Mouse (Mus musculus): ENCODE measurements around the gene Efhb.

Efhb gene

DNA sequence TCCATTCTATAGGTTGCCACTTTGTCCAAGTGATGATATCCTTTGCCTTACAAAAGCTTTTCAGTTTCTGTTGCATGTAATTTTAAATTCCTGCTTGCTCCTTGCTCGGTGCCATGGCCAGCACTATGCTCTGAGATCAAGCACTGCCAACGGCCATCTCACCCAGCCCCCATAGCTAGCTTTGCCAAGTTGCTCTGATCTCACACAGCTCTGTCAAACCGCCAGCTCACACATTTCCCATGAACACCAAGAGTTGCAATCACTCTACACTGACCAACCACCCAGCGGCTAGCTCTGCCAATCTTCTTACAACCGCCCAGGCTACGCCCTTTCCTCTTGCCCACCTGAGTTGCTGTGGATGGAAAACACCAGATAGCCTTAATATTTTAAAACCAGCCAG lies 99.0 kb downstream of the Efhb start:
- no peak for DNase-seq (ENCODE audit: low read depth, low spot score)

Measured in CD4-positive helper T cell, adult 2 months (primary cell).